Mouse (Mus musculus) lung, embryonic 15.5 days (tissue): Measurements from ENCODE around the gene Hnf1a. TPM values are rescaled to one million over a fixed set of nuclear protein-coding genes. Genes with fewer than 3 reads are reported as not detected.
"Not testable (repeated sequence)": the region's sequence is repeated elsewhere in the genome, so short reads cannot be mapped to it uniquely, and the experiment has no call there.

Source experiments
- ATAC-seq: fragments of 200-750 bp; cut with Nextera tagmentation; 2 replicates; pipeline ENCODE4 v1.8.0; 2017; ENCODE audit warnings: moderate number of reproducible peaks, borderline replicate concordance; ENCODE audit not compliant: low FRiP score, low TSS enrichment; ENCODE audit errors: extremely low read depth
- H3K27ac ChIP-seq: fragments of 300-500 bp; sonication (generic); 2 replicates; pipeline ENCODE4 v1.5.1; 2015; ENCODE audit warnings: moderate library complexity, mild to moderate bottlenecking, inconsistent platforms
- H3K27me3 ChIP-seq: fragments of 300-500 bp; sonication (generic); 2 replicates; pipeline ENCODE4 v1.6.1; 2015; ENCODE audit warnings: inconsistent platforms
- H3K36me3 ChIP-seq: fragments of 300-500 bp; sonication (generic); 2 replicates; pipeline ENCODE4 v1.6.1; 2015; ENCODE audit warnings: inconsistent platforms
- H3K4me1 ChIP-seq: fragments of 300-500 bp; sonication (generic); 2 replicates; pipeline ENCODE4 v1.6.1; 2015; ENCODE audit warnings: inconsistent platforms
- H3K4me2 ChIP-seq: fragments of 300-500 bp; sonication (generic); 2 replicates; pipeline ENCODE4 v1.6.1; 2015; ENCODE audit warnings: inconsistent platforms, mild to moderate bottlenecking, moderate library complexity
- H3K4me3 ChIP-seq: fragments of 300-500 bp; sonication (generic); 2 replicates; pipeline ENCODE4 v1.5.1; 2015; ENCODE audit warnings: mild to moderate bottlenecking, inconsistent platforms
- H3K9ac ChIP-seq: fragments of 300-500 bp; sonication (generic); 2 replicates; pipeline ENCODE4 v1.6.1; 2015; ENCODE audit warnings: inconsistent platforms
- H3K9me3 ChIP-seq: fragments of 300-500 bp; sonication (generic); 2 replicates; pipeline ENCODE4 v1.6.1; 2016; ENCODE audit warnings: inconsistent platforms
- WGBS: fragments of 180-500 bp; shearing (Covaris S2); methylation state at CpG from one replicate; pipeline ENCODE4 v1.1.7; 2015; 5-methylcytosine and 5-hydroxymethylcytosine counted together
- polyA plus RNA-seq: library from polyadenylated mRNA; unstranded; fragments of >200 nt; fragmentation: Nextera tagmentation; extraction: Ambion mirVana; gene quantifications from 2 replicates; pipeline ENCODE4 v1.2.1, GENCODE M21; 2015

The Hnf1a gene
- polyA plus RNA-seq, 1 experiment from 2014 or later = 0.15 TPM

DNA sequence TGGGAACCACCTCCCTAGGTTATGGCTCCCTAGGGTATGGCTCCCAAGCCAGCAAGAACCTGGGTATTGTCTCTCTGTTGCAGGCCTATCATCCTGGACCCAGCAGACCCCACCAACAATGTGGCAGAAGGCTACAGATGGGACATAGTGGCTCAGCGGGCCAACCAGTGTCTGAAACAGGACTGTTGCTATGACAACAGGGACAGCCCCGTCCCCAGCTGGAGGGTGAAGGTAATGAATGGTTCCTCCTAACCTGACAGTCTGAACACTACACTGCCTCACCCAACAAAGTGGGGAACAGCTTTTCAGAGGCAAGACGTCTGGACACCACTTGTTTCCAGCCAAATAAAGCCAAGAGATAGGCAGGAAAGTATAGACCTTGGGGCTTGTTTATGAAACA is 35.1 kb downstream of the Hnf1a start:
- no peaks in the 10 kb centered on the region for H3K9me3 ChIP-seq
- no peak overlapping the region for H3K4me3 ChIP-seq
- H3K9ac ChIP-seq = no peak overlapping the region
- WGBS = 17% methylated on average over 3 of the region's 3 CpGs
- H3K4me2 ChIP-seq = no peak overlapping the region
- no peaks in the 10 kb centered on the region for H3K27me3 ChIP-seq
- ATAC-seq = no peak
- H3K36me3 ChIP-seq = no peaks in the 10 kb centered on the region
- H3K27ac ChIP-seq = no peak overlapping the region
- H3K4me1 ChIP-seq = no peaks in the 10 kb centered on the region

DNA sequence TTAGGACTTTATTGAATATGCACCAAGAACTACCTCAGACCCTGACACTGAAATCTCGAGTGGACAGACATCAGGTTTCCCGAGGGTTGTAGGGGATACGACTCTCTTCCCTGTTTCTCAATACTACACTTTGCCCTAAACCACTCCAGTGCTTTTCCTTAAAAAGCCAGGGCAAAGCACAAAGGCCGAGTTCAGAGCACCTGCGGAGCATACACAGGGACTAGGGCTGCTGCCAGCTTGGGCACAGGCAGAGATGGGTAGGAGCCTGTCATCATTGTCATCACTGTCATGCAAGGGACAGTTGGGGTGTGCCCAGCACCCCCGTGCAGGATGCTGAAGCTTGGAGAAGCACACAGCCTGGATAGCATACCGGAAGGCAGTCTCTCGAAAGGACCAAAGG is 37.7 kb downstream of the Hnf1a start:
- H3K27ac ChIP-seq = no peak overlapping the region
- WGBS = 72% methylated on average over 8 of the region's 8 CpGs
- H3K9me3 ChIP-seq = no peaks in the 10 kb centered on the region
- no peak overlapping the region for H3K9ac ChIP-seq
- no peak for ATAC-seq
- no peak overlapping the region for H3K4me2 ChIP-seq
- H3K4me3 ChIP-seq = no peak overlapping the region
- no peaks in the 10 kb centered on the region for H3K36me3 ChIP-seq
- no peaks in the 10 kb centered on the region for H3K27me3 ChIP-seq
- H3K4me1 ChIP-seq = no peaks in the 10 kb centered on the region

DNA sequence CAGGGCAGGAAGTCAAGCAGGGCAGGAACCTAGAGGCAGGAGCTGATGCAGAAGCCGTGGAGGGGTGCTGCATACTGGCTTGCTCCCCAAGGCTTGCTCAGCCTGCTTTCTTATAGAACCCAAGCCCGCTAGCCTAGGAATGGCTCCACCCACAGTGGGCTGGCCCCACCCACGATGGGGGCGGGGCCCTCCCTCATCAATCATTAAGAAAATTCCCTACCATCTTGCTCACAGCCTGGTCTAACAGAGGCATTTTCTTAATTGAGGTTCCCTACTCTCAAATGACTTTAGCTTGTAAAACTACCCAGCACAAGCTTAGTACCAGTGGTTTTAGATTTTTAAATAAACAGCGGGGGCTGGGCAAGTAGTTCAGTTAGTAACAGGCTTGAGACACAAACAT is 39.3 kb downstream of the Hnf1a start:
- Histone ChIP-seq H3K27me3 (no peaks in the 10 kb centered on the region), H3K9ac (no peak overlapping the region), H3K4me2 (no peak overlapping the region), H3K36me3 (no peaks in the 10 kb centered on the region), H3K4me1 (no peaks in the 10 kb centered on the region), H3K27ac (no peak overlapping the region), H3K9me3 (no peaks in the 10 kb centered on the region), H3K4me3 (no peak overlapping the region)
- no peak for ATAC-seq
- WGBS = 43% methylated on average over 5 of the region's 5 CpGs

DNA sequence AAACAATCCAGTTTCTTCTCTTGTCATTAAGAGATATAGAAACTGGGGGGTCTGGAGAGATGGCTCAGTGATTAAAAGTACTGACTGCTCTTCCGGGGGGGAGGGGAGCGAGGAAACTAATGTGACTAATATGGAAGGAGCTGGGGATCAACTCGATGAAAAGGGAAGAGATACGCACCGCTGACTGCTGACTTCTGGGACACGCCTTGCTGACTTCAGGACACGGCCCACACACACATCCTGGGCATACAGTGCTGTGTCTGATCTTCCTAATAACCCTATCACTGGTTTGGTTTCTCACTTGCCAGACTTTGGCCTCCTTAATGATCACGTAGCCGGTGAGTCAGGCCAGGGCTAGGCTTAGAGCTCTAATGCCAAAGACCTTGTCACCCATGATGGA is 44.1 kb downstream of the Hnf1a start:
- Histone ChIP-seq H3K36me3 (no peaks in the 10 kb centered on the region), H3K27ac (no peak overlapping the region), H3K9me3 (no peaks in the 10 kb centered on the region), H3K4me2 (no peak overlapping the region), H3K4me3 (no peak overlapping the region), H3K4me1 (peaks cover 11% of the 10 kb centered on the region), H3K27me3 (no peaks in the 10 kb centered on the region), H3K9ac (no peak overlapping the region)
- ATAC-seq = no peak
- 80% methylated on average over 9 of the region's 9 CpGs for WGBS

DNA sequence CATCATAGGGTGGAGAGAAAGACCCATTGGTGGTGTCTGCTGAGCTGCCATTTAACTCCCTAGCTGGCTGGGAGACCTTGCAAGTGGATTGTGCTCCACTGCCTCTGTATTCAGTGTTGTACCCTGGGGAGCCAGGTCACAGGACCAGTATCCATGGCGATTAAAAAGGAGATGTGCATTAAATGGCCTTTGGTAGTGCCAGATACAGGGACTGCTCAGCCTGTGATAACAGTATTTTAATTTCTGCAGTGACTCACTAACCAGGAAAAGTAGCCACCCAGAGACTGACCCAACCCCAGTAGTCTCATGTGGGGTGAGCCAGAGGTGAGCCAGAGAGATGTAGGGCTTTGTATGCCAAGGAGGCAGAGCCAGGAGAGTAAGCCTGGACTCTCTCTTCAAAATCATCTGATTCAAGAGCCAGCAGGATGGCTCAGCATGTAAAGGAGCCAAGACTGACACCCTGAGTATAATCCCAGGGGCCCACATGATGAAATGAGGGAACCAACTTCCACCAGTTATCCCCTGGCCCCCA is 44.7 kb downstream of the Hnf1a start:
- WGBS = 73% methylated on average over 1 of the region's 1 CpGs
- peaks cover 11% of the 10 kb centered on the region for H3K4me1 ChIP-seq
- no peak overlapping the region for H3K27ac ChIP-seq
- no peaks in the 10 kb centered on the region for H3K9me3 ChIP-seq
- ATAC-seq = no peak
- no peaks in the 10 kb centered on the region for H3K36me3 ChIP-seq
- no peak overlapping the region for H3K4me3 ChIP-seq
- no peak overlapping the region for H3K4me2 ChIP-seq
- H3K27me3 ChIP-seq = no peaks in the 10 kb centered on the region
- H3K9ac ChIP-seq = no peak overlapping the region

DNA sequence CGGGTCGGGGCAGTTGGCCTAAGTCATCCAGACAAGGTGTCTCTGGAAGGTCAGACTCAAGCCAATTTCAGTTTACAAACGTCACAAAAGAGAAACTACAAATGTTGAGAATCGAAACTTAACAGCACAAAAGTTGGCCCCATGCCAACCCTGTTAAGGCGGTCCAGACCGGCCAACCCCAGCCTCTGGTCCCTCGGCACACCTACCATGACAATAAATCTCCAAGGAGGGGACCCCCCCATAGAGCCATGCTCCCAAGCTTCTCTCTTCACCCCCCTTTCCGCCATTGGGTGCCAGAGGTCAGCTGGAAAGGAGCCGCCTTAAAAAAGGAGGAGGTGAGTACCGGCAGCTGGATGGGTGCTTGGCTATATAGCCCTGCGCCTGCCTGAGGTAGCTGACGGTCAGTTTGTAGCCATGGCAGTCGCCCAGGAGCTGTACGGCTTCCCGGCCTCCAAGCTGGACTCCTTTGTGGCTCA is 47.9 kb downstream of the Hnf1a start, which contains the start of gene Oasl1:
Oasl1 (plus strand) TSS at position 243 of the 476 bp plus-strand sequence.
- Histone ChIP-seq H3K4me3 (peak within 1 kb of the TSS; percentile 35), H3K36me3 (no peaks in the 10 kb centered on the region), H3K27ac (no peak within 1 kb of the TSS), H3K4me1 (peaks cover 11% of the 10 kb centered on the region), H3K4me2 (peak within 1 kb of the TSS; percentile 53), H3K9ac (no peak within 1 kb of the TSS), H3K9me3 (no peaks in the 10 kb centered on the region), H3K27me3 (no peaks in the 10 kb centered on the region)
- ATAC-seq = peak; percentile 52; the same call in 1 of the 2 replicates
- WGBS = 17% methylated on average over 15 of the region's 15 CpGs

DNA sequence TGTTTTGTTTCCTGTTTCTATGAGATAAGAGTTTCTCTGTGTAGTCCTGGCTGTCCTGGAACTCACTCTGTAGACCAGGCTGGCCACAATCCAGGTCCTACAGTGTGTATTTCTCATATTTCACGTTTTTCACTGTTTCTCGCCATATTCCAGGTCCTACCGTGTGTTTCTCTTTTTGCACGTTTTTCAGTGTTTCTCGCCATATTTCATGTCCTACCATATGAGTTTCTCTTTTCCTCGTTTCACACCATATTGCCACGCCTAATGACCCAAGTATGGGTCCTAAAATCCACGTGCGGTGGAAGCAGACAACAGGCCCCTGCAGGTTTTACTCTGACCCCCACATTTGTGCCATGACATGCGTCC is 48.5 kb downstream of the Hnf1a start:
- 58% methylated on average over 10 of the region's 10 CpGs for WGBS
- H3K4me3 ChIP-seq = no peak overlapping the region
- H3K36me3 ChIP-seq = no peaks in the 10 kb centered on the region
- no peaks in the 10 kb centered on the region for H3K27me3 ChIP-seq
- no peak overlapping the region for H3K9ac ChIP-seq
- H3K9me3 ChIP-seq = no peaks in the 10 kb centered on the region
- H3K4me1 ChIP-seq = peaks cover 11% of the 10 kb centered on the region
- no peak overlapping the region for H3K27ac ChIP-seq
- no peak overlapping the region; the same call in 1 of the 2 replicates for H3K4me2 ChIP-seq
- ATAC-seq = no peak

DNA sequence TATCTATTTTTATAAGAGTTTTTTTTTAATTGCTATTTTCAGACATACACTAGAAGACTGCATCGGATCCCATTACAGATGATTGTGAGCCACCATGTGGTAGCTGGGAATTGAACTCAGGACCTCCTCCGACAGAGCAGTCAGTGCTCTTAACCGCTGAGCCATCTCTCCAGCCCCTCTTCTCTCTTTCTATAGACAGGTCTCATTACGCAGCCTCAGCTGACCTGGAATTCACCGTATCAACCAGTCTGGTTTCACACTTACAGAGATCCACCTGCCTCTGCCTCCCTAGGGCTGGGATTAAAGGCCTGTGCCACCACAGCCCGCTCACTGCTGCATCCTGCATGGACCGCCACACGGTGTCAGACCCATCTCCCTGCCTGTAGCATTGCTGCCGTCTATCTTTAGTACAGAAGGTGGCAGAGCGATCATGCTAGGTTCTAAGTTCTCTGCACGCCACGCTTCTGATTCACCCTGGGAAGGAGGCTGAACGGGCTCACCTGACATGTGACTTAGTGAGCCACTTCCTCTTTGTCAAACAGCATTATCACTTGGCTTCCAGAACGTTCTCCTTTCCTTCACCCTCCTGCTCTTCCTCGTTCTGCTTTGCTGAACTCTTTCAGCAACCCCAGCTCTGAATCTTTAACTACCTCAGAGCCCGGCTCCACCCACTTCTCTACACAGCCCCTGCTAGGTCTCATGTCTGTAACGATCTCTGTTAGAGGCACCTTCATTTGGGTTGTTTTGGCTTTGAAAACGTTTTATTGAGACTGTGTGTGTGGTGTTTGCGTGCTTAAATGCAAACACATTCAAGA is 49.1 kb downstream of the Hnf1a start:
- no peak for ATAC-seq
- 67% methylated on average over 19 of the region's 19 CpGs for WGBS

DNA sequence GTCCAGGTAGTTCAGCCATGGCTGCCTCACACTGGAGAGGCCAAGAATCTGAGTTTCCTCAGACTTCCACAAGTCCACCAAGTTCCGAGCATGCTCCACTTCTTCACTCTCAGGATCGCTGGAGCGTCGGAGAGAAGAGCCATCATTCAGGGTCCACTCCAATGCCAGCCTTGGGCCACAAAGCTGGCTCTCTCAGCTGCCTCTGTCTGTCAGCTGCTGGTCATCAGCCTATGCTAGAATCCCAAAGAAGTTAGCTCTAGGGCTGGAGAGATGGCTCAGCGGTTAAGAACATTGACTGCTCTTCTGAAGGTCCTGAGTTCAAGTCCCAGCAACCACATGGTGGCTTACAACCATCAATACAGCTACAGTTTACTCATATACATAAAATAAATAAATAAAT is 53.5 kb downstream of the Hnf1a start:
- 86% methylated on average over 5 of the region's 5 CpGs for WGBS
- not testable (repeated sequence) for H3K36me3 ChIP-seq, ATAC-seq

More for the DNA sequence above, 49.1 kb downstream of the Hnf1a start:
- no peak overlapping the region for H3K4me3 ChIP-seq
- no peak overlapping the region for H3K4me2 ChIP-seq
- no peaks in the 10 kb centered on the region for H3K36me3 ChIP-seq
- peaks cover 11% of the 10 kb centered on the region for H3K4me1 ChIP-seq
- no peak overlapping the region for H3K27ac ChIP-seq
- no peaks in the 10 kb centered on the region for H3K27me3 ChIP-seq
- H3K9ac ChIP-seq = no peak overlapping the region
- no peaks in the 10 kb centered on the region for H3K9me3 ChIP-seq

DNA sequence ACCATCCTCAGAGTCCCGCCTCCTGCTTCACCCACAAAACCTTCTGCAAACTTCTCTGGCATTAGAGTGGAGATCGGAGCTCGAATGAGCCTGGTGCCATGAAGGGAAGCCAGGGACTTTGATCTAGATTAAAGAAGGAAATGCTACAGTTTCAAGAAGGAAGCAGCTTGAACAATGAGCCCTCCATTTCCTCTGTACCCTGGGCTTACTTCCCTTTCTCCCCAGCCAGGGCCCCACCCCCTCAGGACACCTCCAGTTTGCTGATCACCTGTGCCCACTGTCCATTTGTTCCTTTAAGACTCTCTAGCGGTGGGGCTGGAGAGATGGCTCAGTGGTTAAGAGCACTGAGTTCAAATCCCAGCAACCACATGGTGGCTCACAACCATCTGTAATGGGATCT is 54.1 kb downstream of the Hnf1a start:
- Histone ChIP-seq H3K4me1 (no peaks in the 10 kb centered on the region), H3K27me3 (no peaks in the 10 kb centered on the region), H3K9ac (no peak overlapping the region), H3K4me2 (no peak overlapping the region), H3K27ac (no peak overlapping the region), H3K9me3 (no peaks in the 10 kb centered on the region), H3K36me3 (no peaks in the 10 kb centered on the region), H3K4me3 (no peak overlapping the region)
- WGBS = 67% methylated on average over 4 of the region's 4 CpGs
- no peak for ATAC-seq

More for the DNA sequence above, 53.5 kb downstream of the Hnf1a start:
- not testable (repeated sequence) for H3K4me1 ChIP-seq, H3K4me2 ChIP-seq, H3K4me3 ChIP-seq, H3K9me3 ChIP-seq, H3K27ac ChIP-seq, H3K9ac ChIP-seq, H3K27me3 ChIP-seq

DNA sequence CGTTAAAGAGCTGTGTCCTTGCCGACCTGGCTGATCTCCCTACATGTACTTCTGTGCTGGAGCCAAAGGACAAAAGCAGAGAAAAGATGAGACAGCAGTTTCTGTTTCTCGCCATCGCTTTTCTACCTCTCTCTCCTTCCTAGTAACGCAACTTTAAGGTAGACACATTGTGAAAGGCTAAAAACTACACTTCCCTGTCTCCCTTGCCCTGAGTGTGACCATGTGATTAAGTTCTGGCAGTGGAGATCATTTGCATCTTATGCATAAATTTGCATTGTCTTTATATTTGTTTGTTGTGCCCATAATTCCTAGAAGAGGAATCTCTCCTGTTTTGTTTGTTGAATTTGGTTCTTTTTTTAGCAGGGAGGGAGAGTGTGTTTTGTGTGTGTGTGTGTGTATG is 55.0 kb downstream of the Hnf1a start:
- 68% methylated on average over 5 of the region's 5 CpGs for WGBS

DNA sequence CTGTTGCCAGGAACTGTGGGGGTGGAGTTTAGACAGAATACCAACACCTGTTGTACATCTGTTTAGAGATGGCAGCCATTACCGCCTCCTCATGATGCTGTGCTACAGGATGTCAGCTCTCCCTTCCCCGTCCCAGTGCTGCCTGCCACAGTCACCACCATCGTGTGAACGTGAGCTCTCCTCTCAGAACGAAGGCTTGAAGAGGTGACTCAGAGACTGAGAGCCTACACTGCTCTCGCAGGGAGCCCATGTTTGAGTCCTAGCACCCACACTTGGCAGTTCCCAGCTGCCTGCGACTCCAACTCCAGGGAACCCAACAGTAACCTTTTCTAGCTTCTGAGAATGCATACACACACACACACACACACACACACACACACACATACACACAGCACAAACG is 56.0 kb downstream of the Hnf1a start:
- no peak for ATAC-seq

More for the DNA sequence above, 55.0 kb downstream of the Hnf1a start:
- Histone ChIP-seq H3K27me3 (no peaks in the 10 kb centered on the region), H3K27ac (no peak overlapping the region), H3K9ac (no peak overlapping the region), H3K4me2 (no peak overlapping the region), H3K4me1 (no peaks in the 10 kb centered on the region), H3K36me3 (no peaks in the 10 kb centered on the region), H3K9me3 (no peaks in the 10 kb centered on the region), H3K4me3 (no peak overlapping the region)
- no peak for ATAC-seq

More for the DNA sequence above, 56.0 kb downstream of the Hnf1a start:
- Histone ChIP-seq H3K36me3 (no peaks in the 10 kb centered on the region), H3K9ac (no peak overlapping the region), H3K4me1 (no peaks in the 10 kb centered on the region), H3K4me2 (no peak overlapping the region), H3K27ac (no peak overlapping the region), H3K9me3 (no peaks in the 10 kb centered on the region), H3K4me3 (no peak overlapping the region), H3K27me3 (no peaks in the 10 kb centered on the region)
- 57% methylated on average over 8 of the region's 8 CpGs for WGBS
